Mouse (Mus musculus) urinary bladder, adult 2 months (tissue): ENCODE measurements around the gene Gm7073. TPM values are rescaled to one million over a fixed set of nuclear protein-coding genes. Genes with fewer than 3 reads are reported as not detected.
A peak's percentile ranks its signal among the peaks of the same experiment; 100 is the strongest.

ENCODE experiments used
- DNase-seq: peaks from one replicate; pipeline ENCODE4 v3.0.0; 2022; ENCODE audit warnings: low spot score
- polyA plus RNA-seq: library from polyadenylated mRNA; depleted of rRNA; stranded (reverse); fragments of >200 nt; gene quantifications from 2 replicates; pipeline ENCODE4 v1.2.3, GENCODE M21; 2012; rRNA removed

Gene Gm7073
- not detected in 2 replicates for polyA plus RNA-seq

- no peak for DNase-seq
These were observed at the start of gene Gm7073 for GRCm38 (mm10) chrX:60539149-60539548. Gm7073 (minus strand) TSS chrX:60539249.

GRCm38 (mm10) chrX:60570539-60570938, 31.5 kb upstream of the Gm7073 start:
- no peak for DNase-seq

GRCm38 (mm10) chrX:60569047-60569446, 30.0 kb upstream of the Gm7073 start:
- no peak for DNase-seq

- no peak for DNase-seq
These were observed 16.2 kb upstream of the Gm7073 start for GRCm38 (mm10) chrX:60555242-60555641.

- peak; percentile 30 for DNase-seq
These were observed 8.6 kb upstream of the Gm7073 start for GRCm38 (mm10) chrX:60547444-60548304.

GRCm38 (mm10) chrX:60547098-60547443, 8.0 kb upstream of the Gm7073 start:
- no peak for DNase-seq

GRCm38 (mm10) chrX:60545906-60546305, 6.9 kb upstream of the Gm7073 start:
- no peak for DNase-seq

GRCm38 (mm10) chrX:60545444-60545843, 6.4 kb upstream of the Gm7073 start:
- DNase-seq: no peak

- DNase-seq: no peak
These were observed 5.0 kb upstream of the Gm7073 start for GRCm38 (mm10) chrX:60544098-60544497.

- DNase-seq: no peak
These were observed 3.9 kb upstream of the Gm7073 start for GRCm38 (mm10) chrX:60542901-60543300.

GRCm38 (mm10) chrX:60503995-60504394, 35.1 kb downstream of the Gm7073 start:
- no peak for DNase-seq

GRCm38 (mm10) chrX:60497750-60498149, 41.3 kb downstream of the Gm7073 start:
- no peak for DNase-seq

GRCm38 (mm10) chrX:60495308-60495707, 43.7 kb downstream of the Gm7073 start:
- DNase-seq: no peak

- no peak for DNase-seq
These were observed 75.3 kb downstream of the Gm7073 start for GRCm38 (mm10) chrX:60463786-60464185.

GRCm38 (mm10) chrX:60414563-60415111, 124.4 kb downstream of the Gm7073 start:
- no peak for DNase-seq

- no peak for DNase-seq
These were observed 133.4 kb downstream of the Gm7073 start for GRCm38 (mm10) chrX:60405681-60406080.

- DNase-seq: peak; percentile 58
These were observed 134.4 kb downstream of the Gm7073 start for GRCm38 (mm10) chrX:60404668-60405044.

GRCm38 (mm10) chrX:60403764-60404667, 135.0 kb downstream of the Gm7073 start:
- peak; percentile 67 for DNase-seq

- no peak for DNase-seq
These were observed 135.8 kb downstream of the Gm7073 start for GRCm38 (mm10) chrX:60403062-60403763.

- DNase-seq: no peak
These were observed 144.8 kb downstream of the Gm7073 start for GRCm38 (mm10) chrX:60394292-60394691.

- DNase-seq: no peak
These were observed 152.2 kb downstream of the Gm7073 start for GRCm38 (mm10) chrX:60386852-60387251.
